Mouse (Mus musculus) MEL (cell line): ENCODE results near the gene Serpina3n. TPM values are rescaled to one million over a fixed set of nuclear protein-coding genes. Genes with fewer than 3 reads are reported as not detected.

Experiments
- DNase-seq: peaks from one replicate; pipeline ENCODE4 v3.0.0; 2011; ENCODE audit warnings: low read depth, low spot score
- H3K27ac ChIP-seq: 2 replicates; pipeline ENCODE4 v1.5.1; 2012; ENCODE audit warnings: low read depth, mild to moderate bottlenecking, control low read depth, low read length, moderate library complexity; ENCODE audit not compliant: control insufficient read depth
- H3K27me3 ChIP-seq, 2 experiments: fragments of 150-350 bp in 1 of 2; sonication (generic) in 1 of 2; 2 replicates each; pipeline ENCODE4 v1.6.1; 2012; ENCODE audit warnings: low read length in 2 of 2, mild to moderate bottlenecking in 2 of 2, improper control_type of control experiment in 1 of 2, moderate library complexity in 1 of 2; ENCODE audit not compliant: insufficient read depth in 2 of 2, control insufficient read depth in 1 of 2
- H3K36me3 ChIP-seq, 2 experiments: 2 replicates each; pipeline ENCODE4 v1.6.1; 2012 to 2014; ENCODE audit warnings: low read length in 2 of 2, improper control_type of control experiment in 1 of 2, inconsistent platforms in 1 of 2, mild to moderate bottlenecking in 1 of 2; ENCODE audit not compliant: insufficient read depth in 2 of 2, control insufficient read depth in 1 of 2
- H3K4me1 ChIP-seq, 2 experiments: fragments of 150-350 bp in 1 of 2; sonication (generic) in 1 of 2; 2 replicates each; pipeline ENCODE4 v1.6.1; 2012; ENCODE audit warnings: low read length in 2 of 2, improper control_type of control experiment in 1 of 2, mild to moderate bottlenecking in 1 of 2; ENCODE audit not compliant: insufficient read depth in 2 of 2, control insufficient read depth in 1 of 2
- H3K4me3 ChIP-seq, 2 experiments: fragments of 150-350 bp in 1 of 2; sonication (generic) in 1 of 2; 2 replicates each; pipeline ENCODE4 v1.5.1; 2012; ENCODE audit warnings: low read depth in 2 of 2, low read length in 2 of 2, mild to moderate bottlenecking in 2 of 2, moderate library complexity in 2 of 2, control low read depth in 1 of 2, improper control_type of control experiment in 1 of 2; ENCODE audit not compliant: control insufficient read depth in 1 of 2, insufficient read depth in 1 of 2
- H3K79me2 ChIP-seq: 2 replicates; pipeline ENCODE4 v1.6.1; 2012; ENCODE audit warnings: mild to moderate bottlenecking, low read length, moderate library complexity; ENCODE audit not compliant: control insufficient read depth, poor library complexity, insufficient read depth
- H3K9ac ChIP-seq: 2 replicates; pipeline ENCODE4 v1.6.1; 2012; ENCODE audit warnings: low read depth, mild to moderate bottlenecking, control low read depth, low read length, moderate library complexity; ENCODE audit not compliant: control insufficient read depth, poor library complexity, severe bottlenecking
- H3K9me3 ChIP-seq: fragments of 150-350 bp; sonication (generic); replicated peaks from 2 replicates; pipeline ENCODE4 v1.6.1; 2012; ENCODE audit warnings: mild to moderate bottlenecking, low read length, improper control_type of control experiment, moderate library complexity; ENCODE audit not compliant: insufficient read depth
- BHLHE40 ChIP-seq: IDR thresholded peaks from 2 replicates; pipeline ENCODE4 v1.6.1; 2012; ENCODE audit warnings: low read depth, mild to moderate bottlenecking, inconsistent platforms, low read length, improper control_type of control experiment, borderline replicate concordance
- CHD1 ChIP-seq: IDR thresholded peaks from 2 replicates; pipeline ENCODE4 v1.6.1; 2012; ENCODE audit warnings: low read depth, mild to moderate bottlenecking, inconsistent platforms, low read length, improper control_type of control experiment
- CTCF ChIP-seq, 3 experiments: IDR thresholded peaks in 2 of 3; conservative IDR thresholded peaks in 1 of 3; 2 replicates each; pipeline ENCODE4 v1.5.1; 2011 to 2012; ENCODE audit warnings: low read length in 3 of 3, low read depth in 2 of 3, mild to moderate bottlenecking in 2 of 3, improper control_type of control experiment in 1 of 3, inconsistent platforms in 1 of 3, mixed read lengths in 1 of 3, moderate library complexity in 1 of 3; ENCODE audit not compliant: control insufficient read depth in 1 of 3, insufficient read depth in 1 of 3, poor library complexity in 1 of 3, severe bottlenecking in 1 of 3
- E2F4 ChIP-seq: IDR thresholded peaks from 2 replicates; pipeline ENCODE4 v1.6.1; 2011; ENCODE audit warnings: low read depth, low read length, improper control_type of control experiment, borderline replicate concordance
- ELF1 ChIP-seq: IDR thresholded peaks from 2 replicates; pipeline ENCODE4 v1.6.1; 2014; ENCODE audit warnings: low read depth, mild to moderate bottlenecking, inconsistent platforms, low read length, improper control_type of control experiment, moderate library complexity
- EP300 ChIP-seq, 2 experiments: IDR thresholded peaks; 2 replicates each; pipeline ENCODE4 v1.6.1; 2011; ENCODE audit warnings: improper control_type of control experiment in 2 of 2, low read length in 2 of 2, low read depth in 1 of 2, mild to moderate bottlenecking in 1 of 2
- ETS1 ChIP-seq: IDR thresholded peaks from 2 replicates; pipeline ENCODE4 v1.6.1; 2012; ENCODE audit warnings: low read depth, mild to moderate bottlenecking, inconsistent platforms, low read length, improper control_type of control experiment, moderate library complexity
- GABPA ChIP-seq: IDR thresholded peaks from 2 replicates; pipeline ENCODE4 v1.6.1; 2012; ENCODE audit warnings: low read depth, mild to moderate bottlenecking, inconsistent platforms, low read length, improper control_type of control experiment, moderate library complexity
- GATA1 ChIP-seq: IDR thresholded peaks from 2 replicates; pipeline ENCODE4 v1.6.1; 2011; ENCODE audit warnings: low read depth, low read length, improper control_type of control experiment
- JUND ChIP-seq: IDR thresholded peaks from 2 replicates; pipeline ENCODE4 v1.6.1; 2011; ENCODE audit warnings: low read depth, mild to moderate bottlenecking, improper control_type of control experiment, low read length
- MAX ChIP-seq: IDR thresholded peaks from 2 replicates; pipeline ENCODE4 v1.6.1; 2011; ENCODE audit warnings: low read length, improper control_type of control experiment
- MAZ ChIP-seq: IDR thresholded peaks from 2 replicates; pipeline ENCODE4 v1.6.1; 2012; ENCODE audit warnings: low read depth, mild to moderate bottlenecking, inconsistent platforms, low read length, improper control_type of control experiment
- MEF2A ChIP-seq: IDR thresholded peaks from 2 replicates; pipeline ENCODE4 v1.6.1; 2014; ENCODE audit warnings: low read depth, mild to moderate bottlenecking, inconsistent platforms, low read length, improper control_type of control experiment; ENCODE audit not compliant: poor library complexity, insufficient replicate concordance, severe bottlenecking; ENCODE audit errors: extremely low read depth
- MXI1 ChIP-seq: IDR thresholded peaks from 2 replicates; pipeline ENCODE4 v1.6.1; 2011; ENCODE audit warnings: mild to moderate bottlenecking, low read depth, low read length, improper control_type of control experiment
- POLR2A ChIP-seq, 2 experiments: IDR thresholded peaks; 2 replicates each; pipeline ENCODE4 v1.6.1; 2011 to 2012; ENCODE audit warnings: low read length in 2 of 2, mild to moderate bottlenecking in 2 of 2, control low read depth in 1 of 2, improper control_type of control experiment in 1 of 2, low read depth in 1 of 2, moderate library complexity in 1 of 2; ENCODE audit not compliant: control insufficient read depth in 1 of 2, insufficient read depth in 1 of 2, poor library complexity in 1 of 2
- POLR2AphosphoS5 ChIP-seq: IDR thresholded peaks from 2 replicates; pipeline ENCODE4 v1.6.1; 2012; ENCODE audit warnings: low read depth, borderline replicate concordance, mild to moderate bottlenecking, inconsistent platforms, low read length, moderate library complexity, mixed read lengths
- RAD21 ChIP-seq: IDR thresholded peaks from 2 replicates; pipeline ENCODE4 v1.6.1; 2011; ENCODE audit warnings: mild to moderate bottlenecking, low read depth, low read length, improper control_type of control experiment
- RCOR1 ChIP-seq: IDR thresholded peaks from 2 replicates; pipeline ENCODE4 v1.6.1; 2012; ENCODE audit warnings: low read depth, mild to moderate bottlenecking, inconsistent platforms, low read length, improper control_type of control experiment
- SMC3 ChIP-seq: IDR thresholded peaks from 2 replicates; pipeline ENCODE4 v1.6.1; 2011; ENCODE audit warnings: low read depth, low read length, improper control_type of control experiment
- TBP ChIP-seq: IDR thresholded peaks from 2 replicates; pipeline ENCODE4 v1.8.0; 2011; ENCODE audit warnings: low read depth, low read length, improper control_type of control experiment
- TCF12 ChIP-seq: IDR thresholded peaks from 2 replicates; pipeline ENCODE4 v1.6.1; 2014; ENCODE audit warnings: low read depth, mild to moderate bottlenecking, inconsistent platforms, low read length, improper control_type of control experiment, moderate library complexity
- UBTF ChIP-seq: IDR thresholded peaks from 2 replicates; pipeline ENCODE4 v1.6.1; 2012; ENCODE audit warnings: low read depth, mild to moderate bottlenecking, inconsistent platforms, low read length, improper control_type of control experiment, moderate library complexity, borderline replicate concordance; ENCODE audit not compliant: insufficient read depth
- USF1 ChIP-seq: IDR thresholded peaks from 2 replicates; pipeline ENCODE4 v1.6.1; 2014; ENCODE audit warnings: low read depth, mild to moderate bottlenecking, inconsistent platforms, low read length, improper control_type of control experiment, moderate library complexity
- ZMIZ1 ChIP-seq: IDR thresholded peaks from 2 replicates; pipeline ENCODE4 v1.6.1; 2012; ENCODE audit warnings: low read depth, mild to moderate bottlenecking, inconsistent platforms, low read length, improper control_type of control experiment, moderate library complexity
- ZNF384 ChIP-seq: IDR thresholded peaks from 2 replicates; pipeline ENCODE4 v1.6.1; 2012; ENCODE audit warnings: low read depth, mild to moderate bottlenecking, inconsistent platforms, low read length, improper control_type of control experiment
- polyA plus RNA-seq, 2 experiments: library from polyadenylated mRNA; stranded (reverse) in 1 of 2; unstranded in 1 of 2; fragments of >175 nt in 1 of 2; fragments of >200 nt in 1 of 2; gene quantifications; 2 replicates each; pipeline versions ENCODE4 v1.2.1 to v1.2.4; 2012; ENCODE audit warnings: low replicate concordance in 2 of 2, low read depth in 1 of 2; ENCODE audit not compliant: insufficient read length in 2 of 2, insufficient read depth in 1 of 2, missing spikeins in 1 of 2
- total RNA-seq: library from RNA; depleted of rRNA; stranded (reverse); fragments of 300-350 nt; gene quantifications from 2 replicates; pipeline ENCODE4 v1.2.3, GENCODE M21; 2012

Serpina3n gene
- total and polyA plus RNA-seq, 3 experiments: not detected

- Histone ChIP-seq H3K36me3 (no peaks in the 10 kb centered on the region), H3K4me1 (no peaks in the 10 kb centered on the region)
- TF ChIP-seq JUND (no peak), UBTF (no peak)
- TF ChIP-seq, all 39 proteins: peak for 0
- H3K79me2 ChIP-seq: no peaks in the 10 kb centered on the region
- H3K27ac ChIP-seq: no peak overlapping the region
- no peak overlapping the region for H3K9ac ChIP-seq
- no peaks in the 10 kb centered on the region for H3K27me3 ChIP-seq
- H3K9me3 ChIP-seq: no peaks in the 10 kb centered on the region
- H3K4me3 ChIP-seq: no peak overlapping the region
- DNase-seq: peak; percentile 14
Observed at GRCm38 (mm10) chr12:104422615-104423392, 16.3 kb downstream of the Serpina3n start.

GRCm38 (mm10) chr12:104425591-104425990 lies 19.1 kb downstream of the Serpina3n start:
- TF ChIP-seq CHD1 (no peak), EP300 (IDR thresholded peaks at IDR 0.05; ENCODE audit: low read depth in 1 of 2, low read length in 2 of 2) (no peak), GATA1 (no peak), SMC3 (no peak), RAD21 (no peak), MAX (no peak), GABPA (no peak), ETS1 (no peak), TCF12 (no peak), USF1 (no peak), POLR2A (IDR thresholded peaks at IDR 0.05; ENCODE audit: control insufficient read depth in 1 of 2, insufficient read depth in 1 of 2, low read depth in 1 of 2, low read length in 2 of 2, poor library complexity in 1 of 2) (no peak), MEF2A (no peak)
- H3K9ac ChIP-seq: no peak overlapping the region
- no peak overlapping the region for H3K4me3 ChIP-seq
- no peaks in the 10 kb centered on the region for H3K27me3 ChIP-seq
- no peaks in the 10 kb centered on the region for H3K4me1 ChIP-seq
- no peaks in the 10 kb centered on the region for H3K36me3 ChIP-seq
- H3K9me3 ChIP-seq: no peaks in the 10 kb centered on the region
- no peak for DNase-seq
- no peak overlapping the region for H3K27ac ChIP-seq
- H3K79me2 ChIP-seq: no peaks in the 10 kb centered on the region

GRCm38 (mm10) chr12:104426915-104427314 lies 20.4 kb downstream of the Serpina3n start:
- H3K9ac ChIP-seq: no peak overlapping the region
- peak; percentile 26 for DNase-seq
- no peak overlapping the region for H3K4me3 ChIP-seq
- TF ChIP-seq E2F4: no peak
- no peak for TF ChIP-seq POLR2AphosphoS5
- no peak for TF ChIP-seq TBP
- TF ChIP-seq RAD21: peak; percentile 11
- TF ChIP-seq GABPA: no peak
- TF ChIP-seq BHLHE40: no peak
- TF ChIP-seq ELF1: no peak
- TF ChIP-seq TCF12: no peak
- TF ChIP-seq RCOR1: no peak
- no peak for TF ChIP-seq ZMIZ1
- TF ChIP-seq SMC3: peak; percentile 40
- TF ChIP-seq ZNF384: no peak
- peak; percentile 30 to 67 (median 36); a peak in 5 of 6 replicates for TF ChIP-seq CTCF (IDR thresholded peaks at IDR 0.05 in 2 of 3, conservative IDR thresholded peaks at IDR 0.05 in 1 of 3; ENCODE audit: control insufficient read depth in 1 of 3, insufficient read depth in 1 of 3, low read depth in 2 of 3, low read length in 3 of 3, poor library complexity in 1 of 3, severe bottlenecking in 1 of 3)
- TF ChIP-seq MXI1: no peak
- no peak for TF ChIP-seq MAZ
- no peak for TF ChIP-seq CHD1
- H3K27ac ChIP-seq: no peak overlapping the region
- no peaks in the 10 kb centered on the region for H3K4me1 ChIP-seq
- no peaks in the 10 kb centered on the region for H3K36me3 ChIP-seq
- no peaks in the 10 kb centered on the region for H3K9me3 ChIP-seq
- no peaks in the 10 kb centered on the region for H3K79me2 ChIP-seq
- H3K27me3 ChIP-seq: no peaks in the 10 kb centered on the region
